Mouse (Mus musculus): Measurements from ENCODE around the gene Iqcf6. TPM values are rescaled to one million over a fixed set of nuclear protein-coding genes. Genes with fewer than 3 reads are reported as not detected.

Iqcf6 gene
- polyA plus RNA-seq (2015; fragmentation: Nextera tagmentation; extraction: Ambion mirVana): not detected in 2 replicates

GRCm38 (mm10) chr9:106626282-106626681, at the start of gene Iqcf6:
Iqcf6 (plus strand) TSS chr9:106626582.

GRCm38 (mm10) chr9:106655884-106656720, 29.7 kb downstream of the Iqcf6 start, which contains the start of gene Grm2:
Grm2 (minus strand) TSS chr9:106656082.

Other genes with a start within 250 kb of the Iqcf6 start
- gene Rpl29, start 197.1 kb upstream of the Iqcf6 start, polyA plus RNA-seq (2015; fragmentation: Nextera tagmentation; extraction: Ambion mirVana): 557 and 573 TPM in 2 replicates
- gene Acy1, start 188.3 kb upstream of the Iqcf6 start, polyA plus RNA-seq (2015; fragmentation: Nextera tagmentation; extraction: Ambion mirVana): 10.5 and 13.0 TPM in 2 replicates
- gene Abhd14b, start 179.1 kb upstream of the Iqcf6 start, polyA plus RNA-seq (2015; fragmentation: Nextera tagmentation; extraction: Ambion mirVana): 6.3 and 9.0 TPM in 2 replicates
- 20.9 and 25.1 TPM in 2 replicates for gene Abhd14a, start 178.9 kb upstream of the Iqcf6 start, polyA plus RNA-seq (2015; fragmentation: Nextera tagmentation; extraction: Ambion mirVana)
- 38.6 and 45.3 TPM in 2 replicates for gene Pcbp4, start 173.3 kb upstream of the Iqcf6 start, polyA plus RNA-seq (2015; fragmentation: Nextera tagmentation; extraction: Ambion mirVana)
- gene Gpr62, start 160.6 kb upstream of the Iqcf6 start, polyA plus RNA-seq (2015; fragmentation: Nextera tagmentation; extraction: Ambion mirVana): 0.42 and 0.55 TPM in 2 replicates
- gene Rrp9, start 150.6 kb upstream of the Iqcf6 start, polyA plus RNA-seq (2015; fragmentation: Nextera tagmentation; extraction: Ambion mirVana): 14.6 and 19.1 TPM in 2 replicates
- 12.1 and 16.3 TPM in 2 replicates for gene Parp3, start 149.6 kb upstream of the Iqcf6 start, polyA plus RNA-seq (2015; fragmentation: Nextera tagmentation; extraction: Ambion mirVana)
- gene Iqcf1, start 126.6 kb upstream of the Iqcf6 start, polyA plus RNA-seq (2015; fragmentation: Nextera tagmentation; extraction: Ambion mirVana): not detected in 2 replicates
- not detected in 2 replicates for gene Iqcf5, start 112.0 kb upstream of the Iqcf6 start, polyA plus RNA-seq (2015; fragmentation: Nextera tagmentation; extraction: Ambion mirVana)
- gene Iqcf3, start 65.0 kb upstream of the Iqcf6 start, polyA plus RNA-seq (2015; fragmentation: Nextera tagmentation; extraction: Ambion mirVana): not detected in 2 replicates
- gene Iqcf4, start 55.6 kb upstream of the Iqcf6 start, polyA plus RNA-seq (2015; fragmentation: Nextera tagmentation; extraction: Ambion mirVana): not detected in 2 replicates
- gene Grm2, start 29.5 kb downstream of the Iqcf6 start, polyA plus RNA-seq (2015; fragmentation: Nextera tagmentation; extraction: Ambion mirVana): not detected in 2 replicates
- gene Tex264, start 59.3 kb downstream of the Iqcf6 start, polyA plus RNA-seq (2015; fragmentation: Nextera tagmentation; extraction: Ambion mirVana): 34.1 and 39.7 TPM in 2 replicates
- gene Rad54l2, start 162.6 kb downstream of the Iqcf6 start, polyA plus RNA-seq (2015; fragmentation: Nextera tagmentation; extraction: Ambion mirVana): 1.8 and 3.1 TPM in 2 replicates
- gene Dcaf1, start 195.3 kb downstream of the Iqcf6 start, polyA plus RNA-seq (2015; fragmentation: Nextera tagmentation; extraction: Ambion mirVana): 6.6 and 8.0 TPM in 2 replicates